Mouse (Mus musculus): ENCODE data around the gene Qprt. TPM values are rescaled to one million over a fixed set of nuclear protein-coding genes. Genes with fewer than 3 reads are reported as not detected.

The Qprt gene
- polyA plus RNA-seq, 1 experiment from 2014 or later, result 2.6 TPM

DNA sequence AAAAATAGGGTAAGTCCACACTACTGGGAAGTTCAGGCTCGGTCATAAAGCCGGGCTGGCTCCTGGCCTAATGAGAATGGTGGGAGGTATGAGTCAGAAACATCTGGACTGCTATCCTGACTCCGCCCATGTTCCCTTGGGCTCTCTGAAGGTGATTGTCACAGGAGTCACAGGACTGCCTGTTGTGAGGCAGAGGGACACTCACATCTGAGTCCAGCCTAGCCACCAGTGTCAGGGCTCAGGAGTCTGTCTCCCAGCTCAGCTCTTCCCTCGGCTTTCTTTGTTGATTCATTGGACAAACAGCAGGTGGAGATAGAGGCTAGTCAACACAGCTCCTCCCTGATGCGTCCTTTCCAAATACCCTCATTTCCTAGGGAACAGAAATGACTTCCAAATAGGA, 4.1 kb downstream of the Qprt start:
- Histone ChIP-seq H3K27ac (0 out of 2 replicates have a peak overlapping the region, but pooled peaks have one; percentile 24), H3K4me3 (no peak overlapping the region), H3K9me3 (no peaks in the 10 kb centered on the region), H3K4me1 (replicated peaks) (peaks cover 54% of the 10 kb centered on the region), H3K27me3 (ENCODE audit: insufficient read depth, poor library complexity, severe bottlenecking) (peaks cover 36% of the 10 kb centered on the region), H3K36me3 (no peaks in the 10 kb centered on the region)
- no peak for DNase-seq (ENCODE audit: low spot score)
- 47% methylated on average over 5 of the region's 5 CpGs for WGBS

- H3K9me3 ChIP-seq, result no peaks in the 10 kb centered on the region
- DNase-seq (ENCODE audit: low spot score), result no peak
- 51% methylated on average over 11 of the region's 11 CpGs for WGBS
- H3K27me3 ChIP-seq (ENCODE audit: insufficient read depth, poor library complexity, severe bottlenecking), result peaks cover 21% of the 10 kb centered on the region
- H3K36me3 ChIP-seq, result no peaks in the 10 kb centered on the region
- peaks cover 49% of the 10 kb centered on the region for H3K4me1 ChIP-seq (replicated peaks)
- no peak overlapping the region for H3K27ac ChIP-seq
- H3K4me3 ChIP-seq, result no peak overlapping the region
Measured at GRCm38 (mm10) chr7:127116331-127116935, 5.6 kb downstream of the Qprt start.

DNA sequence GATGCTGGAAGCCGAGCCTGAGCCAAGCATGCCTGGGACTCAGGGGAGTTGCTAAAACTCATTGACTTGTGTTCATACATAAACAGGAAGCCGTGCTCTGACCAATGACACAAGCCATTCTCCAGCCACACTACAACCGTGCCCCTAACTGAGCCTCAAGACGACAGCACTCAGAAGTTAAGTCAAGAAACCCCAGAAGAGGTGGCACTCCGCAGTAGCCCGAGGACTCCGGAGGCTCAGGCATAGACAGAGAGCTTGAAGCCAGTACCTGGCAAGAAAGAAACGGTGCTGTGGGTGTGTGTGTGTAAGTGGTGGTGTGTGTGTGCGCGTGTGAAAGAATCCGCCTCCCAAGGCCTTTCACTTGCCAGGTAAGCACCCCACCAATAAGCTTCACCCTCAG, 7.1 kb downstream of the Qprt start:
- DNase-seq (ENCODE audit: low spot score), result no peak
- H3K4me1 ChIP-seq (replicated peaks), result peaks cover 46% of the 10 kb centered on the region
- no peak overlapping the region for H3K4me3 ChIP-seq
- 87% methylated on average over 11 of the region's 11 CpGs for WGBS
- H3K36me3 ChIP-seq, result no peaks in the 10 kb centered on the region
- H3K27me3 ChIP-seq (ENCODE audit: insufficient read depth, poor library complexity, severe bottlenecking), result peaks cover 6% of the 10 kb centered on the region
- H3K27ac ChIP-seq, result no peak overlapping the region
- H3K9me3 ChIP-seq, result no peaks in the 10 kb centered on the region

DNA sequence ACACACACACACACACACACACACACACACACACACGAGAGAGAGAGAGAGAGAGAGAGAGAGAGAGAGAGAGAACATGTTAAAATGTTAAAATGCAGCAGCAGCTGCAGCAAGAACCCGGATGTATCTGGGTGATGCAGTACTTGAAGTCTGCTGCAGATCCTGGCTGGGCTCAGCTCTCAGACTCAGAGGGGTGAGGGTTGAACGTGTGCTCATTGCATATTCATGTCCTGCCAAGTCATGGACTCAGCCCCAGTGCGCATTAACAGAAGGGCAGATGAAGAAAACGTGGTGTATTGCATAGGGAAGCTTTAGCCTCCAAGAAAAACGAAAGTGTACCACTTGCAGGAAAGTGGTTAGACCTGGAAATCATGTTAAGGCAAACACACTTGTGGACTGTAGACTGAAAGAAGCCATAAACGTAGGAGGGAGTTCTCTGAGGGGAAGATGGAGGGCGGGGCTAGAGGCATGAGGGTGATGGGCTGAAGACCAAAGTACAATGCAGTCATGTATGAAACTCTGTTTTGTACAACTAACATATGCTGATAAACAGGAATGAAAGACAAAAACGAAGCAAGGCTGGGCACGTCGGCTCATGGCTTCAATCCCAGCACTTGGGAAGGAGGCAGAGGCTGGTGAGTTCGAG, 8.3 kb downstream of the Qprt start:
- Histone ChIP-seq H3K9me3 (no peaks in the 10 kb centered on the region), H3K4me3 (no peak overlapping the region), H3K36me3 (no peaks in the 10 kb centered on the region), H3K27ac (no peak overlapping the region), H3K4me1 (replicated peaks) (peaks cover 40% of the 10 kb centered on the region), H3K27me3 (ENCODE audit: insufficient read depth, poor library complexity, severe bottlenecking) (no peaks in the 10 kb centered on the region)
- DNase-seq (ENCODE audit: low spot score), result no peak
- 65% methylated on average over 12 of the region's 12 CpGs for WGBS

GRCm38 (mm10) chr7:127112921-127113597, 9.0 kb downstream of the Qprt start:
- H3K9me3 ChIP-seq, result no peaks in the 10 kb centered on the region
- H3K27ac ChIP-seq, result no peak overlapping the region
- no peak overlapping the region for H3K4me3 ChIP-seq
- H3K36me3 ChIP-seq, result no peaks in the 10 kb centered on the region
- 51% methylated on average over 9 of the region's 9 CpGs for WGBS
- no peak for DNase-seq (ENCODE audit: low spot score)
- no peaks in the 10 kb centered on the region for H3K27me3 ChIP-seq (ENCODE audit: insufficient read depth, poor library complexity, severe bottlenecking)
- H3K4me1 ChIP-seq (replicated peaks), result peaks cover 33% of the 10 kb centered on the region

DNA sequence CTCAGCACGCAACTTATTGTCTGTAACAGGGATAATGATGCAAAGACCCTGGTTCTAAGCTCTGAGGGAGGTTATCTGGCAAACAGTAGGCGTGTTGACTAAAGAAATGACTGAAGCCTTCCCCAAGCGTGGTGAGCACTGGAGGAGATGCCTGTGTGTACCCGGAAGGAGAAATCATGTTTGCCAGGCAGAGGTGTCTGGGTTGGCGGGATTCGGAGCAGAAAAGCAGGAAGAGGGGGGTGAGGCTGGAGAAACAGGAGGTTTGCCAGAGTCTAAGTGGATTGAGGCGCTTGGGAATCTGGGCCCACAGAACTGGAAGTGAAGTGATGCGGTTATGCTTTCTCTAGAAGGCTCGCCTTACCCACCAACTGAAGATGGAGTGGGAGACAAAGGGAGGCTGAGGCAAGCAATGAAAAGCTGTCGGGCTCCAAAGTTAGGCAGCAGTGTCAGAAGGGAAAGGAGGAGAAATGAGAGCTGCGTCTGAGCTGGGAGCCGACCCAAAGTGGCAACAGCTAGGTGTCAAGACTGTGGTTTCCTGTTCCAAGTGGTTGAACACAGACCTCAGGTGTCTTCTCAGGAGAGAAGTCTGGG, 9.7 kb downstream of the Qprt start:
- Histone ChIP-seq H3K4me1 (replicated peaks) (peaks cover 27% of the 10 kb centered on the region), H3K4me3 (no peak overlapping the region)
- 79% methylated on average over 12 of the region's 12 CpGs for WGBS

DNA sequence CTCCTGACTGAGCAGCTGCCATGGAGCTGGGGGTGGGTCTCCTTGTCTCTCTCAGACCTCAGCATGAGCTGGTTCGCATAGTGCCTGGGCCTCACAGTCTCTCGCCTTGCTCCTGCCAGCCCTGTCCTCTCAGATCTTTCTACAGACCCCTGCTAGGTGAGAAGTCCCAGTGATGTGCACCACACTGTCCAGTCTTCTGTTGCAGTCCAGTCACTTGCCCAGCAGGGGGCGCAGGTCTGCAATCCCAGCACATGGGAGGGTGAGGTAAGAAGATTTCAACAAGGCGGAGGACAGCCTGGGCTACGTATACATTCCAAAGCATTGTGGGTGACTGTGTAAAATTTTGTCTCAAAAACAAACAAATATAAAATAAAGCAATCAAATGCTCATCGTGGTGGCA, 10.6 kb downstream of the Qprt start:
- Histone ChIP-seq H3K9me3 (no peaks in the 10 kb centered on the region), H3K27ac (no peak overlapping the region), H3K27me3 (ENCODE audit: insufficient read depth, poor library complexity, severe bottlenecking) (no peaks in the 10 kb centered on the region), H3K4me1 (replicated peaks) (peaks cover 25% of the 10 kb centered on the region), H3K36me3 (no peaks in the 10 kb centered on the region), H3K4me3 (no peak overlapping the region)
- DNase-seq (ENCODE audit: low spot score), result peak; percentile 64
- 48% methylated on average over 6 of the region's 6 CpGs for WGBS

More for the DNA sequence above, 9.7 kb downstream of the Qprt start:
- Histone ChIP-seq H3K36me3 (no peaks in the 10 kb centered on the region), H3K27me3 (ENCODE audit: insufficient read depth, poor library complexity, severe bottlenecking) (no peaks in the 10 kb centered on the region), H3K9me3 (no peaks in the 10 kb centered on the region), H3K27ac (no peak overlapping the region)
- no peak for DNase-seq (ENCODE audit: low spot score)

DNA sequence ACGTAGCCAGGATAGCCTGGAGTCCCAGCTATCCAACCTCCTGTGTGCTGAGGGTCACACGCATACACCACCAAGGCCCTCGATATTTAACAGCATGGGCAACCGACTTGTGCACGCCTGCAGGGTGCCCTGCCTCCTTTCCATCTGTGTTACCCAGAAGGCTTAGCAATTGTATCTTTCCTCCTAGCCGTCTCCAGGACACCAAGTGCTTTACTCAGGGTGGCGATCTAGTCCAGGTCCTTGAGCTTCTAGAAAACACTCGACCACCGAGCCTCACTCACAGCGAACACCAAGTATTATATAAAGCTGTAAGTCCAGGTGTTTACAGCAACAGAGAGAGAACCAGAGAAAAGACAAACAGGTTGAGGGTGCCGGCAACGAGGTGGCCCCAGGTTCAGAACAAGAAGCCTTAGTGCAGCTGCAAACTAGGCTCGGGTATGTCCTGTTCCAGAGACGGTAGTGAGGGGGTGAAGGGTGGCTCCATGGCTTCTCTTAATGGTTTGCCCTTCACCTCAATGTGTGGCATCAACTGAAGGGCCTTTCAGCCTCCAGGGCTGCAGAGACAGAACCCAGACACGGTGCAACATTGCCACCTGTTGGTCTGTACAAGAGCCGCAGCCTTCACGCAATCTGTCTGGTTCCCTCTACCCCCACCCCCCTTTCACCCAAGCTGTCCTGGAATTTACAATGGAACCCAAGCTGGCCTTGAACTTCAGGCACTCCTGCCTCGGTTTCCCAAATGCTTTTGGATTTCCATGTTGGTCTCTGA, 11.6 kb downstream of the Qprt start:
- H3K36me3 ChIP-seq, result no peaks in the 10 kb centered on the region
- H3K27ac ChIP-seq, result no peak overlapping the region
- H3K4me1 ChIP-seq (replicated peaks), result peaks cover 18% of the 10 kb centered on the region
- WGBS, result 51% methylated on average over 18 of the region's 18 CpGs
- H3K27me3 ChIP-seq (ENCODE audit: insufficient read depth, poor library complexity, severe bottlenecking), result no peaks in the 10 kb centered on the region
- DNase-seq (ENCODE audit: low spot score), result peak; percentile 78
- no peaks in the 10 kb centered on the region for H3K9me3 ChIP-seq
- no peak overlapping the region for H3K4me3 ChIP-seq

DNA sequence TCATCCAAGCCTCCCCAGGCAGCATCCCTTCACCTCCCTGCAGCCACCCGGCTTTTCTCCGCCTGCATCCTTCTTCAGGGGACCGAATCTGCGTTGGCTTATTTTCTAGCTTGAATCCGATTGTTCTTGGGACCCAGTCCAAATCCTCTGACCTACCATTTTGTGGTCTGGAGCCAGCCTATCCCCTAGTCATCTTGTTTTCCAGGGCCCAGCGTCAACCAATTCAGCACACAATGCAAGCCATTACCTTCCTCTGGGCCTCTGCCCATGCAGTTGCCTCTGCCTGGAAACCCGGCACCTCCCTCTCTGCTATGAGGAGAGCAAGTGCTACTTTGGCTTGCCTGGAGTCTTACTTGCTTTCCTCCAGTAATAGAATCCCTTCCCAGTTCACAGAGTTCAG, 16.5 kb downstream of the Qprt start:
- WGBS, result 73% methylated on average over 7 of the region's 7 CpGs
- Histone ChIP-seq H3K27me3 (ENCODE audit: insufficient read depth, poor library complexity, severe bottlenecking) (no peaks in the 10 kb centered on the region), H3K36me3 (no peaks in the 10 kb centered on the region), H3K4me3 (no peak overlapping the region), H3K4me1 (replicated peaks) (peaks cover 13% of the 10 kb centered on the region), H3K27ac (peak overlapping the region; percentile 91), H3K9me3 (no peaks in the 10 kb centered on the region)
- no peak for DNase-seq (ENCODE audit: low spot score)

GRCm38 (mm10) chr7:127104560-127105332, 17.3 kb downstream of the Qprt start:
- DNase-seq (ENCODE audit: low spot score), result peak; percentile 84
- Histone ChIP-seq H3K27me3 (ENCODE audit: insufficient read depth, poor library complexity, severe bottlenecking) (no peaks in the 10 kb centered on the region), H3K27ac (peak overlapping the region; percentile 91), H3K9me3 (no peaks in the 10 kb centered on the region), H3K4me3 (peak overlapping the region; percentile 50), H3K4me1 (replicated peaks) (peaks cover 12% of the 10 kb centered on the region), H3K36me3 (no peaks in the 10 kb centered on the region)
- WGBS, result 17% methylated on average over 17 of the region's 17 CpGs

- Histone ChIP-seq H3K9me3 (no peaks in the 10 kb centered on the region), H3K27ac (peak overlapping the region; percentile 91), H3K4me3 (0 out of 2 replicates have a peak overlapping the region, but pooled peaks have one; percentile 50), H3K27me3 (ENCODE audit: insufficient read depth, poor library complexity, severe bottlenecking) (no peaks in the 10 kb centered on the region), H3K36me3 (no peaks in the 10 kb centered on the region), H3K4me1 (replicated peaks) (peaks cover 12% of the 10 kb centered on the region)
- DNase-seq (ENCODE audit: low spot score), result no peak
- WGBS, result 70% methylated on average over 6 of the region's 6 CpGs
Measured at GRCm38 (mm10) chr7:127103960-127104359, 18.1 kb downstream of the Qprt start.

DNA sequence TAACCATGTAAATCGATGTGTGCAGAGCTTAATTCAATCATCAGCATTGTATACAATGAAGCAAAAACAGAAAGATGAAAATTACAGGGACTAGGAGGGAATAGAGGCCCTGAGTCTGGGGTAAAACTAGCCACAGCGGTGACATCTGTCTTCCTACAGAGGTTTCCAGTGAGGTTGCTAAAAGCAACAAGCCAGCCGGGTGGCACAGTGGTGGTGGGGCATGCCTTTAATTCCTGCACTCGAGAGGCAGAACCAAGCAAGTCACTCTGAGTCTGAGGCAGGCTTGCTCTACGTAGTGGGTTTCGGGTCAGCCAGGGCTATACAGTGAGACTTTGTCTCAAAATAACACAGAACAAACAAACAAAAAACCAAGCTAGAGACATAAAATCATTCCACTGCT, 19.9 kb downstream of the Qprt start:
- no peak overlapping the region for H3K4me3 ChIP-seq
- no peak for DNase-seq (ENCODE audit: low spot score)

More for the DNA sequence above, 19.9 kb downstream of the Qprt start:
- Histone ChIP-seq H3K27ac (no peak overlapping the region), H3K4me1 (replicated peaks) (peaks cover 12% of the 10 kb centered on the region), H3K27me3 (ENCODE audit: insufficient read depth, poor library complexity, severe bottlenecking) (no peaks in the 10 kb centered on the region), H3K9me3 (no peaks in the 10 kb centered on the region), H3K36me3 (no peaks in the 10 kb centered on the region)
- 79% methylated on average over 6 of the region's 6 CpGs for WGBS
